ENCODE assay signal across 8 mouse cellular contexts in genomic region chr10:81408871-81409291, GRCm38 (mm10). TPM values are rescaled to one million over a fixed set of nuclear protein-coding genes. Genes with fewer than 3 reads are reported as not detected.
DNase-seq lines count a peak whose midpoint lies in the region; ATAC-seq and TF ChIP-seq lines count a peak whose summit lies in the region.

No protein-coding gene starts in this region.

- TF ChIP-seq CTCF in gastrocnemius, adult 2 months (IDR thresholded peaks at IDR 0.05): peak; percentile 96

- H3K27me3 ChIP-seq in liver, embryonic 12.5 days (replicated peaks): peaks cover 54% of the 10 kb centered on the region

- H3K9ac ChIP-seq in liver, embryonic 12.5 days: no peak overlapping the region

- 4% methylated on average over 8 of the region's 9 CpGs for WGBS in liver, embryonic 12.5 days (ENCODE audit: insufficient replicate concordance)

- no peaks in the 10 kb centered on the region for H3K9me3 ChIP-seq in liver, embryonic 12.5 days (replicated peaks)

- peak overlapping the region; percentile 97 for H3K27ac ChIP-seq in gastrocnemius, adult 2 months
- peak overlapping the region; percentile 42 for H3K27ac ChIP-seq in liver, embryonic 12.5 days

- H3K36me3 ChIP-seq in liver, embryonic 12.5 days: peaks cover 19% of the 10 kb centered on the region; the same call in 1 of the 2 replicates

- peak; percentile 85 for DNase-seq in urinary bladder, postnatal 14 days (ENCODE audit: low spot score)
- no peak for DNase-seq in urinary bladder, adult 2 months (ENCODE audit: low spot score)
- peak; percentile 78 for DNase-seq in cerebellum, adult 9-10 months
- DNase-seq in gastrocnemius, adult 2 months: peak; percentile 93
- peak; percentile 88 for DNase-seq in induced T-regulatory cell, adult 2 months (ENCODE audit: low read depth)
- peak; percentile 74 to 77 for DNase-seq in natural killer cell, adult 2 months (ENCODE audit: low spot score in 2 of 2)
- DNase-seq in urinary bladder, postnatal 36 days (ENCODE audit: low spot score in 2 of 2): peak; percentile 68 to 82

- H3K4me3 ChIP-seq in gastrocnemius, adult 2 months: peak overlapping the region; percentile 70
- H3K4me3 ChIP-seq in liver, embryonic 12.5 days: no peak overlapping the region

- peak; percentile 67 for ATAC-seq in liver, embryonic 12.5 days

- intact Hi-C loops in gastrocnemius, adult 2 months (cut with DNase I): loop anchor here (2.0 kb wide), 1 partner anchor 26 kb away; no protein-coding TSS in a partner anchor

- peak overlapping the region; percentile 50 for H3K4me2 ChIP-seq in liver, embryonic 12.5 days

- H3K4me1 ChIP-seq in liver, embryonic 12.5 days: peaks cover 94% of the 10 kb centered on the region

RNA-seq across cellular contexts. Expression of gene Smim24, which starts 16.0 kb away (rescaled TPM):
- polyA plus RNA-seq in urinary bladder, adult 2 months (2012; rRNA removed): 5.0 and 6.9 TPM in 2 replicates
- not detected for total RNA-seq in gastrocnemius, adult 2 months (2021)
- 1.8 TPM in 2 replicates for polyA plus RNA-seq in liver, embryonic 12.5 days (2016; fragmentation: Nextera tagmentation; extraction: Ambion mirVana)

RNA-seq across cellular contexts. Expression of gene Gm48552, which starts 20.1 kb away (rescaled TPM):
- polyA plus RNA-seq in urinary bladder, adult 2 months (2012; rRNA removed): 2.7 and 3.6 TPM in 2 replicates
- 1 to 10 TPM in 1 of 2 experiments, under 1 TPM in 1; 0.84 to 1.0 TPM for total RNA-seq in gastrocnemius, adult 2 months (2021)
- 0.71 and 0.98 TPM in 2 replicates for polyA plus RNA-seq in liver, embryonic 12.5 days (2016; fragmentation: Nextera tagmentation; extraction: Ambion mirVana)

RNA-seq across cellular contexts. Expression of gene Gm48551, which starts 24.6 kb away (rescaled TPM):
- 3.6 and 3.8 TPM in 2 replicates for polyA plus RNA-seq in urinary bladder, adult 2 months (2012; rRNA removed)
- 1 to 10 TPM in 1 of 2 experiments, under 1 TPM in 1; 0.87 to 2.8 TPM for total RNA-seq in gastrocnemius, adult 2 months (2021)
- 0.68 and 1.2 TPM in 2 replicates for polyA plus RNA-seq in liver, embryonic 12.5 days (2016; fragmentation: Nextera tagmentation; extraction: Ambion mirVana)

RNA-seq across cellular contexts. Expression of gene Dohh, which starts 24.7 kb away (rescaled TPM):
- 42.9 and 47.4 TPM in 2 replicates for polyA plus RNA-seq in urinary bladder, adult 2 months (2012; rRNA removed)
- 10 to 100 TPM; 38.1 to 39.8 TPM for total RNA-seq in gastrocnemius, adult 2 months (2021)
- 70.0 and 74.5 TPM in 2 replicates for polyA plus RNA-seq in liver, embryonic 12.5 days (2016; fragmentation: Nextera tagmentation; extraction: Ambion mirVana)

RNA-seq across cellular contexts. Expression of gene Fzr1, which starts 30.6 kb away (rescaled TPM):
- 34.1 and 34.4 TPM in 2 replicates for polyA plus RNA-seq in urinary bladder, adult 2 months (2012; rRNA removed)
- total RNA-seq in gastrocnemius, adult 2 months (2021): 10 to 100 TPM; 14.0 to 18.8 TPM
- 93.8 and 100 TPM in 2 replicates for polyA plus RNA-seq in liver, embryonic 12.5 days (2016; fragmentation: Nextera tagmentation; extraction: Ambion mirVana)
